Mouse (Mus musculus) ES-E14 (cell line): ENCODE results near the gene Hesx1. TPM values are rescaled to one million over a fixed set of nuclear protein-coding genes. Genes with fewer than 3 reads are reported as not detected.

Experiments used
- DNase-seq: peaks from one replicate; pipeline ENCODE4 v3.0.0-alpha.2; 2013; ENCODE audit warnings: low read depth, low spot score
- H3K27ac ChIP-seq: 2 replicates; pipeline ENCODE4 v1.5.1; 2012; ENCODE audit warnings: low read depth, mild to moderate bottlenecking, low read length, moderate library complexity, mixed read lengths; ENCODE audit not compliant: poor library complexity, insufficient read depth, severe bottlenecking
- H3K36me3 ChIP-seq: 2 replicates; pipeline ENCODE4 v1.6.1; 2012; ENCODE audit warnings: mild to moderate bottlenecking, low read length, moderate library complexity, mixed read lengths; ENCODE audit not compliant: control insufficient read depth, poor library complexity, insufficient read depth, severe bottlenecking
- H3K4me1 ChIP-seq, 2 experiments: fragments of 150-350 bp in 1 of 2; sonication (generic) in 1 of 2; 2 replicates each; pipeline ENCODE4 v1.6.1; 2012; ENCODE audit warnings: low read length in 2 of 2, mild to moderate bottlenecking in 1 of 2, mixed read lengths in 1 of 2; ENCODE audit not compliant: control insufficient read depth in 2 of 2, insufficient read depth in 2 of 2, poor library complexity in 1 of 2
- H3K4me3 ChIP-seq, 2 experiments: fragments of 150-350 bp in 1 of 2; sonication (generic) in 1 of 2; 2 replicates each; pipeline ENCODE4 v1.5.1; 2012; ENCODE audit warnings: low read length in 2 of 2, low read depth in 1 of 2, mild to moderate bottlenecking in 1 of 2, mixed read lengths in 1 of 2; ENCODE audit not compliant: insufficient read depth in 1 of 2, poor library complexity in 1 of 2, severe bottlenecking in 1 of 2
- H3K9ac ChIP-seq: 2 replicates; pipeline ENCODE4 v1.6.1; 2012; ENCODE audit warnings: low read depth, mild to moderate bottlenecking, low read length, mixed read lengths; ENCODE audit not compliant: poor library complexity, insufficient read depth, severe bottlenecking
- H3K9me3 ChIP-seq: fragments of 150-350 bp; sonication (generic); 2 replicates; pipeline ENCODE4 v1.6.1; 2012; ENCODE audit warnings: low read depth, mild to moderate bottlenecking, low read length; ENCODE audit not compliant: control insufficient read depth, insufficient read depth
- CHD2 ChIP-seq: IDR thresholded peaks from 2 replicates; pipeline ENCODE4 v1.6.1; 2014; ENCODE audit warnings: mild to moderate bottlenecking, low read depth, low read length, inconsistent platforms
- HCFC1 ChIP-seq: IDR thresholded peaks from 2 replicates; pipeline ENCODE4 v1.6.1; 2012; ENCODE audit warnings: low read length, inconsistent platforms, borderline replicate concordance; ENCODE audit not compliant: insufficient read depth
- MAFK ChIP-seq: IDR thresholded peaks from 2 replicates; pipeline ENCODE4 v1.6.1; 2014; ENCODE audit warnings: mild to moderate bottlenecking, low read depth, low read length, inconsistent platforms; ENCODE audit not compliant: insufficient read depth
- ZC3H11A ChIP-seq: IDR thresholded peaks from 2 replicates; pipeline ENCODE4 v1.6.1; 2012; ENCODE audit warnings: low read depth, mild to moderate bottlenecking, inconsistent platforms, low read length, borderline replicate concordance
- ZNF384 ChIP-seq: IDR thresholded peaks from 2 replicates; pipeline ENCODE4 v1.6.1; 2012; ENCODE audit warnings: low read depth, low read length, inconsistent platforms
- in situ Hi-C, 2 experiments: fragments of 600-800 bp; cut with MboI; formaldehyde crosslinking; loops; one replicate each; pipeline ENCODE4 v1.15.1; 2025; ENCODE audit warnings: low sequenced_read_pairs in 2 of 2, inconsistent platforms in 1 of 2; ENCODE audit not compliant: unreplicated experiment in 2 of 2
- total RNA-seq: library from RNA; depleted of rRNA; stranded (reverse); fragments of 300-350 nt; gene quantifications from 2 replicates; pipeline ENCODE4 v1.2.3, GENCODE M21; 2012

The Hesx1 gene
- total RNA-seq, 1 experiment, result 0.31 TPM

GRCm38 (mm10) chr14:26981494-26982149 is 12.6 kb upstream of the Hesx1 start:
- TF ChIP-seq ZNF384, result no peak
- TF ChIP-seq MAFK, result no peak
- no peak for TF ChIP-seq HCFC1
- no peak for TF ChIP-seq ZC3H11A
- no peak for TF ChIP-seq CHD2
- peak; percentile 36 for DNase-seq
- Histone ChIP-seq H3K4me1 (peaks cover 1 to 6% of the 10 kb centered on the region in 2 experiments; a peak in 1 of 4 replicates), H3K9me3 (no peaks in the 10 kb centered on the region), H3K36me3 (no peaks in the 10 kb centered on the region), H3K4me3 (peak overlapping the region in 1 of 2 experiments; percentile 24; a peak in 1 of 4 replicates), H3K9ac (no peak overlapping the region), H3K27ac (no peak overlapping the region)
- in situ Hi-C loops, result no loop called here

GRCm38 (mm10) chr14:26982150-26982530 is 12.1 kb upstream of the Hesx1 start:
- in situ Hi-C loops, result no loop called here
- Histone ChIP-seq H3K4me1 (peaks cover 1 to 6% of the 10 kb centered on the region in 2 experiments; a peak in 1 of 4 replicates), H3K27ac (no peak overlapping the region), H3K9me3 (no peaks in the 10 kb centered on the region), H3K4me3 (no peak overlapping the region), H3K9ac (no peak overlapping the region), H3K36me3 (no peaks in the 10 kb centered on the region)
- no peak for DNase-seq
- no peak for TF ChIP-seq ZC3H11A
- TF ChIP-seq HCFC1, result no peak
- TF ChIP-seq MAFK, result no peak
- no peak for TF ChIP-seq CHD2

- Histone ChIP-seq H3K36me3 (no peaks in the 10 kb centered on the region), H3K9ac (no peak overlapping the region), H3K27ac (no peak overlapping the region)
Observed at GRCm38 (mm10) chr14:26988694-26989093, 5.5 kb upstream of the Hesx1 start.

GRCm38 (mm10) chr14:26991622-26992021 is 2.6 kb upstream of the Hesx1 start:
- no peak for TF ChIP-seq ZNF384
- H3K4me1 ChIP-seq, result peaks cover 2 to 7% of the 10 kb centered on the region in 2 experiments; a peak in 2 of 4 replicates
- no peak overlapping the region for H3K4me3 ChIP-seq
- H3K9me3 ChIP-seq, result no peaks in the 10 kb centered on the region
- no peak for DNase-seq
- in situ Hi-C loops, result no loop called here
- H3K36me3 ChIP-seq, result no peaks in the 10 kb centered on the region
- no peak overlapping the region for H3K9ac ChIP-seq
- no peak overlapping the region for H3K27ac ChIP-seq

More at GRCm38 (mm10) chr14:26988694-26989093, 5.5 kb upstream of the Hesx1 start:
- in situ Hi-C loops, result no loop called here
- Histone ChIP-seq H3K9me3 (no peaks in the 10 kb centered on the region), H3K4me1 (peaks cover 2 to 7% of the 10 kb centered on the region in 2 experiments; a peak in 2 of 4 replicates), H3K4me3 (no peak overlapping the region)
- no peak for DNase-seq
- TF ChIP-seq CHD2, result no peak
- TF ChIP-seq HCFC1, result no peak
- TF ChIP-seq MAFK, result no peak
- TF ChIP-seq ZC3H11A, result no peak
- TF ChIP-seq ZNF384, result no peak

- in situ Hi-C loops, result no loop called here
- peaks cover 2% of the 10 kb centered on the region in 2 experiments; a peak in 2 of 4 replicates for H3K4me1 ChIP-seq
- H3K4me3 ChIP-seq, result no peak overlapping the region
- no peaks in the 10 kb centered on the region for H3K9me3 ChIP-seq
- no peak for DNase-seq
- no peak for TF ChIP-seq ZC3H11A
- no peak for TF ChIP-seq MAFK
- TF ChIP-seq HCFC1, result no peak
- TF ChIP-seq ZNF384, result no peak
- no peak for TF ChIP-seq CHD2
- no peaks in the 10 kb centered on the region for H3K36me3 ChIP-seq
- no peak overlapping the region for H3K9ac ChIP-seq
- no peak overlapping the region for H3K27ac ChIP-seq
Observed at GRCm38 (mm10) chr14:26993427-26993826, 789 bp upstream of the Hesx1 start.
